Mouse (Mus musculus) MEL (cell line): Measurements from ENCODE around the gene Cpsf4l. TPM values are rescaled to one million over a fixed set of nuclear protein-coding genes. Genes with fewer than 3 reads are reported as not detected.
A peak's percentile ranks its signal among the peaks of the same experiment; 100 is the strongest.

Experiments
- DNase-seq: peaks from one replicate; pipeline ENCODE4 v3.0.0; 2011; ENCODE audit warnings: low read depth, low spot score
- H3K27ac ChIP-seq: 2 replicates; pipeline ENCODE4 v1.5.1; 2012; ENCODE audit warnings: low read depth, mild to moderate bottlenecking, control low read depth, low read length, moderate library complexity; ENCODE audit not compliant: control insufficient read depth
- H3K27me3 ChIP-seq, 2 experiments: fragments of 150-350 bp in 1 of 2; sonication (generic) in 1 of 2; 2 replicates each; pipeline ENCODE4 v1.6.1; 2012; ENCODE audit warnings: low read length in 2 of 2, mild to moderate bottlenecking in 2 of 2, improper control_type of control experiment in 1 of 2, moderate library complexity in 1 of 2; ENCODE audit not compliant: insufficient read depth in 2 of 2, control insufficient read depth in 1 of 2
- H3K36me3 ChIP-seq, 2 experiments: 2 replicates each; pipeline ENCODE4 v1.6.1; 2012 to 2014; ENCODE audit warnings: low read length in 2 of 2, improper control_type of control experiment in 1 of 2, inconsistent platforms in 1 of 2, mild to moderate bottlenecking in 1 of 2; ENCODE audit not compliant: insufficient read depth in 2 of 2, control insufficient read depth in 1 of 2
- H3K4me1 ChIP-seq, 2 experiments: fragments of 150-350 bp in 1 of 2; sonication (generic) in 1 of 2; 2 replicates each; pipeline ENCODE4 v1.6.1; 2012; ENCODE audit warnings: low read length in 2 of 2, improper control_type of control experiment in 1 of 2, mild to moderate bottlenecking in 1 of 2; ENCODE audit not compliant: insufficient read depth in 2 of 2, control insufficient read depth in 1 of 2
- H3K4me3 ChIP-seq, 2 experiments: fragments of 150-350 bp in 1 of 2; sonication (generic) in 1 of 2; 2 replicates each; pipeline ENCODE4 v1.5.1; 2012; ENCODE audit warnings: low read depth in 2 of 2, low read length in 2 of 2, mild to moderate bottlenecking in 2 of 2, moderate library complexity in 2 of 2, control low read depth in 1 of 2, improper control_type of control experiment in 1 of 2; ENCODE audit not compliant: control insufficient read depth in 1 of 2, insufficient read depth in 1 of 2
- H3K79me2 ChIP-seq: 2 replicates; pipeline ENCODE4 v1.6.1; 2012; ENCODE audit warnings: mild to moderate bottlenecking, low read length, moderate library complexity; ENCODE audit not compliant: control insufficient read depth, poor library complexity, insufficient read depth
- H3K9ac ChIP-seq: 2 replicates; pipeline ENCODE4 v1.6.1; 2012; ENCODE audit warnings: low read depth, mild to moderate bottlenecking, control low read depth, low read length, moderate library complexity; ENCODE audit not compliant: control insufficient read depth, poor library complexity, severe bottlenecking
- H3K9me3 ChIP-seq: fragments of 150-350 bp; sonication (generic); replicated peaks from 2 replicates; pipeline ENCODE4 v1.6.1; 2012; ENCODE audit warnings: mild to moderate bottlenecking, low read length, improper control_type of control experiment, moderate library complexity; ENCODE audit not compliant: insufficient read depth
- CTCF ChIP-seq, 3 experiments: IDR thresholded peaks in 2 of 3; conservative IDR thresholded peaks in 1 of 3; 2 replicates each; pipeline ENCODE4 v1.5.1; 2011 to 2012; ENCODE audit warnings: low read length in 3 of 3, low read depth in 2 of 3, mild to moderate bottlenecking in 2 of 3, improper control_type of control experiment in 1 of 3, inconsistent platforms in 1 of 3, mixed read lengths in 1 of 3, moderate library complexity in 1 of 3; ENCODE audit not compliant: control insufficient read depth in 1 of 3, insufficient read depth in 1 of 3, poor library complexity in 1 of 3, severe bottlenecking in 1 of 3
- E2F4 ChIP-seq: IDR thresholded peaks from 2 replicates; pipeline ENCODE4 v1.6.1; 2011; ENCODE audit warnings: low read depth, low read length, improper control_type of control experiment, borderline replicate concordance
- ELF1 ChIP-seq: IDR thresholded peaks from 2 replicates; pipeline ENCODE4 v1.6.1; 2014; ENCODE audit warnings: low read depth, mild to moderate bottlenecking, inconsistent platforms, low read length, improper control_type of control experiment, moderate library complexity
- ETS1 ChIP-seq: IDR thresholded peaks from 2 replicates; pipeline ENCODE4 v1.6.1; 2012; ENCODE audit warnings: low read depth, mild to moderate bottlenecking, inconsistent platforms, low read length, improper control_type of control experiment, moderate library complexity
- GATA1 ChIP-seq: IDR thresholded peaks from 2 replicates; pipeline ENCODE4 v1.6.1; 2011; ENCODE audit warnings: low read depth, low read length, improper control_type of control experiment
- KAT2A ChIP-seq: conservative IDR thresholded peaks from 2 replicates; pipeline ENCODE4 v1.6.1; 2012; ENCODE audit warnings: low read depth, low read length, improper control_type of control experiment, inconsistent platforms
- MAFK ChIP-seq: IDR thresholded peaks from 2 replicates; pipeline ENCODE4 v1.6.1; 2011; ENCODE audit warnings: low read depth, mild to moderate bottlenecking, low read length, improper control_type of control experiment, borderline replicate concordance
- MAX ChIP-seq: IDR thresholded peaks from 2 replicates; pipeline ENCODE4 v1.6.1; 2011; ENCODE audit warnings: low read length, improper control_type of control experiment
- MEF2A ChIP-seq: IDR thresholded peaks from 2 replicates; pipeline ENCODE4 v1.6.1; 2014; ENCODE audit warnings: low read depth, mild to moderate bottlenecking, inconsistent platforms, low read length, improper control_type of control experiment; ENCODE audit not compliant: poor library complexity, insufficient replicate concordance, severe bottlenecking; ENCODE audit errors: extremely low read depth
- MXI1 ChIP-seq: IDR thresholded peaks from 2 replicates; pipeline ENCODE4 v1.6.1; 2011; ENCODE audit warnings: mild to moderate bottlenecking, low read depth, low read length, improper control_type of control experiment
- MYC ChIP-seq: IDR thresholded peaks from 2 replicates; pipeline ENCODE4 v1.6.1; 2011; ENCODE audit warnings: low read depth, mild to moderate bottlenecking, low read length, improper control_type of control experiment, moderate library complexity
- NELFE ChIP-seq: IDR thresholded peaks from 2 replicates; pipeline ENCODE4 v1.6.1; 2011; ENCODE audit warnings: low read depth, low read length, improper control_type of control experiment
- POLR2AphosphoS2 ChIP-seq: IDR thresholded peaks from 2 replicates; pipeline ENCODE4 v1.6.1; 2011; ENCODE audit warnings: low read length, improper control_type of control experiment
- TCF12 ChIP-seq: IDR thresholded peaks from 2 replicates; pipeline ENCODE4 v1.6.1; 2014; ENCODE audit warnings: low read depth, mild to moderate bottlenecking, inconsistent platforms, low read length, improper control_type of control experiment, moderate library complexity
- USF1 ChIP-seq: IDR thresholded peaks from 2 replicates; pipeline ENCODE4 v1.6.1; 2014; ENCODE audit warnings: low read depth, mild to moderate bottlenecking, inconsistent platforms, low read length, improper control_type of control experiment, moderate library complexity
- ZKSCAN1 ChIP-seq: IDR thresholded peaks from 2 replicates; pipeline ENCODE4 v1.6.1; 2012; ENCODE audit warnings: low read depth, mild to moderate bottlenecking, inconsistent platforms, low read length, improper control_type of control experiment, moderate library complexity
- ZMIZ1 ChIP-seq: IDR thresholded peaks from 2 replicates; pipeline ENCODE4 v1.6.1; 2012; ENCODE audit warnings: low read depth, mild to moderate bottlenecking, inconsistent platforms, low read length, improper control_type of control experiment, moderate library complexity
- polyA plus RNA-seq, 2 experiments: library from polyadenylated mRNA; stranded (reverse) in 1 of 2; unstranded in 1 of 2; fragments of >175 nt in 1 of 2; fragments of >200 nt in 1 of 2; gene quantifications; 2 replicates each; pipeline versions ENCODE4 v1.2.1 to v1.2.4; 2012; ENCODE audit warnings: low replicate concordance in 2 of 2, low read depth in 1 of 2; ENCODE audit not compliant: insufficient read length in 2 of 2, insufficient read depth in 1 of 2, missing spikeins in 1 of 2
- total RNA-seq: library from RNA; depleted of rRNA; stranded (reverse); fragments of 300-350 nt; gene quantifications from 2 replicates; pipeline ENCODE4 v1.2.3, GENCODE M21; 2012

Cpsf4l gene
- total and polyA plus RNA-seq, 3 experiments = 0.70 TPM; not detected in 2

GRCm38 (mm10) chr11:113690506-113690905 is 19.3 kb downstream of the Cpsf4l start:
- Histone ChIP-seq H3K36me3 (peaks cover 2 to 14% of the 10 kb centered on the region in 2 experiments), H3K27me3 (no peaks in the 10 kb centered on the region), H3K4me3 (no peak overlapping the region), H3K9me3 (no peaks in the 10 kb centered on the region), H3K79me2 (peaks cover 35% of the 10 kb centered on the region), H3K4me1 (peaks cover 3 to 4% of the 10 kb centered on the region in 2 experiments), H3K9ac (no peak overlapping the region), H3K27ac (no peak overlapping the region)
- no peak for DNase-seq
- TF ChIP-seq MXI1 = no peak
- no peak for TF ChIP-seq ZMIZ1
- TF ChIP-seq NELFE = no peak
- no peak for TF ChIP-seq MAX
- no peak for TF ChIP-seq ETS1
- no peak for TF ChIP-seq MYC
- no peak for TF ChIP-seq CTCF (IDR thresholded peaks at IDR 0.05 in 2 of 3, conservative IDR thresholded peaks at IDR 0.05 in 1 of 3; ENCODE audit: control insufficient read depth in 1 of 3, insufficient read depth in 1 of 3, low read depth in 2 of 3, low read length in 3 of 3, poor library complexity in 1 of 3, severe bottlenecking in 1 of 3)
- no peak for TF ChIP-seq ELF1
- TF ChIP-seq GATA1 = no peak
- no peak for TF ChIP-seq MAFK
- no peak for TF ChIP-seq ZKSCAN1

- H3K4me3 ChIP-seq = no peak overlapping the region
- peak; percentile 34 for DNase-seq
- no peaks in the 10 kb centered on the region for H3K9me3 ChIP-seq
- H3K36me3 ChIP-seq = peaks cover 0 to 21% of the 10 kb centered on the region in 2 experiments; a peak in 3 of 4 replicates
- H3K79me2 ChIP-seq = peaks cover 65% of the 10 kb centered on the region
- TF ChIP-seq E2F4 (no peak), MEF2A (no peak), POLR2AphosphoS2 (no peak), TCF12 (no peak), USF1 (peak; percentile 56), KAT2A (no peak)
- no peak overlapping the region for H3K27ac ChIP-seq
- peaks cover 10% of the 10 kb centered on the region in 2 experiments for H3K4me1 ChIP-seq
- H3K27me3 ChIP-seq = no peaks in the 10 kb centered on the region
- H3K9ac ChIP-seq = no peak overlapping the region
Measured at GRCm38 (mm10) chr11:113687031-113687430, 22.8 kb downstream of the Cpsf4l start.
